Mouse (Mus musculus) layer of hippocampus, adult 11-12 months (tissue): ENCODE results near the gene Acsl1.

Source experiments
- DNase-seq: peaks from one replicate; pipeline ENCODE4 v3.0.0; 2022; ENCODE audit warnings: low spot score

Gene Acsl1

DNA sequence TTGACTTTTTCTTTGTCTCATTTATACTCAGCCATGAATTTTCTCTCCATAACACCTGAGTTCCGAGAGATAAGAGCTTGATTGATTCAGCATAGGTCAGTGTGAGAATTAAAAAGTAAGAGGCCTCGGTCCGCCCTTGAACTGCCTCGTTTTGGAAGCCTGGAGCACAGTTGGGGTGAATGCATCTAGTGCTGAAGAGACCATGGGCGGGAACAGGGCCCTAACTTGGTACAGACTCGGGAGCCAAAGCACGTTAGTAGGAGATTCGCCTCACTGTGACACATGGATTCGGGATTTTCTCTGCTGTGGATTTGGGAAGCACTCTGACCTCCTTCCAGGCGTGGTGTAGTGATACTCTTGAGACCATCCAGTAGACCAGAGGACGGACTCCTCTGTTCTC lies 4.6 kb downstream of the Acsl1 start:
- no peak for DNase-seq

DNA sequence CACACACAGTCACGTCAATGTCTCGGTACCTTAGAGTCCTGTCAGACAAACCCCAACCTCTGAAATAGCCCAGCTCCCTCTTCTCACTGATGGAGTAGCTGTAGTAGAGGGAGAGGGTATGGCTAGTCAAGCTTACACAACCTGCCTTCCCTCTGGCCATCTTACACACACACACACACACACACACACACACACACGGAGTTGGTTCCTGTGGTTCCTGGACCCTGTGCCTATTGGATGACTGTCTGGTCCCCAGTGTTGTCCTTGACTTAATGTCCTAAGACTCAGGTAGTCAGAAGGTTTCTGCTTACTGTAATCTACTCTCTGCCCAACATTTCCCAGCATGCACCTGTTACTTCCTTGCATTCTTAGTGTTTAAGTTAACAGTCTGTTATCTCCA lies 5.1 kb downstream of the Acsl1 start:
- DNase-seq = no peak

DNA sequence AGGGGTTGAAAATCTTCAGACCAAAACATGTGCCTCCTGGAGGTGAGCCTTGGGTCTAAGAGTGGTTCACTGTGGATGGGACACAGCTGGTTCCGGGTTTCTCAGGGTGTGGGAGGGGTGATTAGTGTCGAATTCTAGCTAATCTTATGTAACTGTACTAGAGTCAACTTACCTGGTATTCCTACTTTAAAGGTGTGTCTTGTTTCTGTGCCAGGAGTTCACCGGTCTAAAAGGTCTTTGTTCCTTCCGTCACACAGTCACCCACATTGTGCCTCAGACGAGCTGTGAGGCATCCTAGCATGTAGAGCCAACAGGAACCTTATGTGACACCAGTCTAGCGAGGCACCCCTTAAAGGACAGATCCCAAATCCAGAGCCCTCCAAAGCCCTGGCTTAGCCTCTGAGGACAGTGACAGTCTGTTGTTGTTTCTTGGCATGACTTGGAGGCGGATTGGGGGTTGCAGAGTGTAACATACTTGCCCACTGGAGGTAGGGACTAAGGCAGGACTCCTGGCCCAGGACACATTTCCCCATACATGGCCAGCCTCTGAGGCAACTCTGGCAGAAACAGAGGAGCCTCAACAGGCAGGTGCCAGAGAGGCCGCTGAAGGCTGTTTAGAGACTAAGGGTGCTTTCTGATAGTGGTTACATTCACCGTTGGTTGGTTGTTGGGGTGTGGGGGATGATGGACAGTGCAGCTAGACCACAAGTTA lies 7.1 kb downstream of the Acsl1 start:
- DNase-seq = peak; percentile 1

DNA sequence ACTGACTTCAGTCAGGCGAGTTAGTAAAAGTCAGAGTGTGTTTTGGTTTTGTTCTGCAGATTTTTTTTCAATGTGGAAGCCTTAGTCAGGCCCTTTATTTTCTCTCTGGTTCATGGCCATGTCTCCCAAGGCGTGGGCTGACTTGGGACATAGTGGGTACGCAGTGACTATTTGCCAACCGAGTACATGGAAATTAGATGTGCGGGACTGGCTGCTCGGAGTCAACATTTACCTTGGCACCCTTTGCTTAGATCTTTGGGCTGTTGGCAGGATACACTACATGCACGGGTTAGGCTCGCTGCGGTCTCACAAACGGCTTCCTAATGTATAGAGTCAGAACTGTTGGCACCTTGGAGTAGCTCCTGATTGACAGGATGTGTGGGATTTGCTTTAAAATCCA lies 7.9 kb downstream of the Acsl1 start:
- peak; percentile 2 for DNase-seq

DNA sequence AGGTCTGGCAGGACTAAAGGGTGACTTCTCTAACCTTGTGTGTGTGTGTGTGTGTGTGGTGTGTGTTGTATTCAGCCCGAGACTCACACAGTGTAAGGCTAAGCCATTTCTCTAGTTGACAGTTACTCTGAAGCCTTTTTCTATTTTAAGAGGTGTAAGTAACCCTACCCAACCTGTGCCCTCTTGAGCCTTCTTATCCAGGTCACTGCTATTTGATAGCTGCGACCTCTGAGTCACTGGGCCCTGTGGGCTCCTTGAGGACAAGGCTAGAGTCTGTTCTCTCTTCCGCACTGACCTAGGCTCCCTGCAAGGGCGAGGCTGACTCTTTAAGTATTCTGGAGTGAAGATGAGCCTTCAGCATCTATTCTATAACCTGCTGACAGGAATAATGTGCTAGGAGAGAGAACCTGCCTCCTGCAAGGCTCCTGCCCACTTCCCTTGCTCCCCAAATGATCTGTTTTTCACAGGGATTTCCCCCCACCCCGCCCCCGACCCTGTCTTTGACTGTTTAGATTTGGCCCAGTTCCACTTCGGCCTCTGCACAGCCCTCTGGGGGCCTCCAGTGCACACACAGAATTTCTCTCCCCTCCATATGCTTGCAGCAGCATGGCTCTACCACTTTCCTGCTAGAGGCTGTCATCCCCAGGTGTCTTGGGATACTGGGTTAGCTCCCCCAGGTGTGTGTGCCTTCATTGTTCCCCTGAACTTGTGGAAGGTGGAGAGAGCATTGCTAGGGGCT lies 9.1 kb downstream of the Acsl1 start:
- DNase-seq = peak; percentile 1

DNA sequence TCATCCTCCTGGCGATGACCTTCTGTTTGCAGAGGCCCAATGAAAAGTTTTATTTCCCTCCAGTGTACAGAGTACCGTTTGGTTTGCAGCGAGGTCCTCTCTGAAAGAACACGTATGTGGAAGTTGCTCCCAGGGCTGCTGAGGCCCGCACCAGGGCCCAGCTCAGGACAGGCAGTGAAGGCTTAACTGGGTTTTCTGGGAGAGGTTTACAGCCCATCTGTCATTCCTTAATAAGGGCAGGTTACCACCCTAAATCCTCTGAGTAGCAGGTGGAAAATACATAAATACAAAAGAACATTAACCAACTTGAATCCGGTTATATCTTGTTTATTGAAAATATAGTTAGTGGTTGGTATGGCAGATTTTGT lies 9.7 kb downstream of the Acsl1 start:
- peak; percentile 2 for DNase-seq

DNA sequence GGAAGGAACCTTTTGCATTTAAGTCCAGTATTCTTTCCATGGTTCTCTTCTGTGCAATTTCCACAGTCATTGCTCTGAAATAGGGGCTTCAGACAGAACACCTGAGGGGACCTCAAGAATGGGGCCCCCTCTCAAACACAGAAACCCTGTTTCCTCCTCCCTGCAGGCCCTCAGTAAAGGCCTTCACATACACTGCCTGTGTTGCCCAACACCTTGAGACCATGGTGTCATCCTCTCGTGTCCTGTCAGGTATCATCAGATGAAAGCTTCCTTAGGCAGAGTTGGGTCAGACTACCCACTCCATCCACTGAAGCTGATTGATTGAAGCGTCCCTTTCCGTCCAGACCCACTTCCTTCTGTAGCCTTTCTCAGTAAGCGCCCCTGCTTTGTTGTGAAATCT lies 11.9 kb downstream of the Acsl1 start:
- DNase-seq = peak; percentile 1

DNA sequence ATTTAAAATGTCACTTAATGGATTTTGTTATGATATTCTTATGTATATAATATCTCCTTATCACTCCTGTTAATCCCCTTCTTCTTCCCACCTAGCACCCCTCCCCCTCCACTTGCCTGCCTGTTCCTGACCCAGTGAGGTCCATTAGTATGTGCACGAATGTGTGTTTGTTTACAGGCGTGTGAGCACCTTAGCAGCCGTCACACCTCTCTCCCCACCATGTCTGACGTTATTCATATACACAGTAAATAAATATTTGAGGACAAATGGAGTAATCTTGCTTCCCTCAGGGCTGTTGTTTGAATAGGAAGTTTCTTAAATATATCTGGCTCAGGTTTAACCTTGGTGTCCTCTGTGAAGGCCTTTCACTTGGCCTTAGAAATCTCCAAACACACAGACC lies 12.4 kb downstream of the Acsl1 start:
- no peak for DNase-seq

DNA sequence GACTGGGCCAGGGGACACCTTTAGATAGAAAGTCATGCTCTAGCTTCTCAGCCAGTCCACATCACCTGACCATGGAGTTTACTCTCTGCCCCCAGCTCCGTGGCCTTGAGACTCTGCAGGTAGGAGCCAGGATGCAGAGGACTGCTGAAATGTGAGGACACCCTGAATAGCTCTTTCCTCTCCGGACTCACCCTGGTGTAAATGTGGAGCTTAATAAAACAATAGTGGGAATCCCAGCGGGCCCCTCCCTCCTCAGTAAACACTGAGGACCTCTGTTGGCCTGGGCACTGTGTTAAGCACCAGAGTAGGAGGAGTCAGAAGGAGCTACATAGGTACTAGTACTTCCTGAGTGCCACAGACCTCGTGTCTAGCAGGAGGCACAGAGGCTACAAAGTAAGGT lies 13.2 kb downstream of the Acsl1 start:
- DNase-seq = peak; percentile 2

DNA sequence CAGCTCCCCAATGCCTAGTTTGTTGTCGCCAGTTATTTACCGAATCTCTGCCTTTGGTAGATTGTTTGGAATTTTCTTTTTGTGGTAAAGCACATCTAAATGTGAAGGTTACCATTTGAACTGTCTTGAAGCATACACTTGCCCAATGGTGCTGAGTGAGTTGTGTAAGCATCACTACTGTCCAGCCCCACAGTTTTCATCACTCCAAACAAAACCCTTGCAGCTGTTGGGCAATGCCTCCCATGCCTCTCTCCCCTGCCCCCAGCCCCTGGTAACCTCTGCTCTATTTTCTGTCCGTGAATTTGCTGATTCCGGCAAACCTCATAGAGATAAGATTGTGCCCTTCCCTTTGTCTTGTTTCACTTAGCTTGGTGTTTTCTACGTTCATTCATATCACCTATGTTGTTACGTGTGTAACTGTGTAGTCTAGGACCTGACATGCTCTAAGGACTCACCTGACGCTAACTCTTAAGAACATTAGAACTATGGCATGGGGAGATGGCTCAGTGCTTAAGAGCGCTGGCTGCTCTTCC lies 14.2 kb downstream of the Acsl1 start:
- peak; percentile 3 for DNase-seq

DNA sequence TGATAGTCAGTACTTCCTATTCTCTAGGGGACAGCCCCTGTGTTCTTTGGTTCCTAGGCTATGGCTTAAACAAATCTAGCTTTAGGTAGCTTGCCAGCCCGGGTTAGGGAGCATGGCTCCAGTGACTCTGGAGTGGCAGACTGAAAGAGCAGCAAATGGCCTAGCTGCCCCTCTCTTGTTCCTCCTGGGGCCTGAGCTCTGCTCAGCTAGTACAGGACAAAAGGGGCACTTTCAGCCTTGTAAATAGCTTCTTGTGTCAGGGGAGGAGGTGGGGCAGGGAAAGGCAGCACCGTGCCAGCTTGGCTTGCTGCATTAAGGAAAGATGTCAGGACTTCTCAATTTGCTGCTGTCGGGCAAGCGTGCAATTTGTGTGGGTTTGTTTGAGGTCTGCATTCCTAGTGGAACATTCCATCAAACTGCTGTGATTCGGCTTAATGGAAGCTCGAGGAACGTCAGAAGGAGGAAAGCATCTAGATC lies 17.3 kb downstream of the Acsl1 start:
- peak; percentile 44 for DNase-seq

DNA sequence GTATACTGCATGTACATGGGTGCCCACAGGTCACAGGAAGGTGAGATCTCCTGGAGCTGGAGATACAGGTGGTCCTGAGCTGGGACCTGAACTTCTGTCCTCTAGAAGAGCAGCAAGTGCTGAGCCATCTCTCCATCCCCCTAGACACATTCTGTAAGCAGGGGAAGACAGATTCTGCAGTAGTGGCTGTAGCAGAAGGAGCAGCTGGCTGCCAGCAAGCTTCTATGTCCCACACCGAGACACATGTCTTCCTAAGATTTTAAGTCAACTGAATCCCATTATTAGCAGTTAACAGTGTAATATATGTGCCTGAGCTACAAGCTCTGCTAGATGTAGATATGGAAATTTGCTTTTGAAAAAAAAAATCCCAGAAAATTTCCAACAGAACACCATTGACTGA lies 18.4 kb downstream of the Acsl1 start:
- DNase-seq = no peak

DNA sequence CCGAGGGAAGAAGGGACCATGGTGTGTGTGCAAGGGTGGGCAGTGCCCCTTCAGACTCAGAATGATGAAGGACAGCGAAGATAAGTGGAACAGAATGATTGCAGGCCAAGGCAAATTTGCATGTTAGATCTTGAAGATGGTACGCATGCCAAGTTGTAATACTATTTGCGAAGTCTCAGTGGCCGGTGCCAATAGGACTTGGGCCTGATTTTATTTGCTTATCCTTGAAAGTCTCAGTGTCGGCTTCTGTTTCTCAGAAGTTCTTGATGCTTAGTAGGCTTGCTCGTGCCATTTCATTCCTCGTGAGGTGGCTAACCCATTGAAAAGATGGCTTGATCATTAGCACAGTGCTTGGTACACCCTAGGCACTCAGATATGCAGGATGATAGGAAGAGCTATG lies 19.4 kb downstream of the Acsl1 start:
- no peak for DNase-seq

DNA sequence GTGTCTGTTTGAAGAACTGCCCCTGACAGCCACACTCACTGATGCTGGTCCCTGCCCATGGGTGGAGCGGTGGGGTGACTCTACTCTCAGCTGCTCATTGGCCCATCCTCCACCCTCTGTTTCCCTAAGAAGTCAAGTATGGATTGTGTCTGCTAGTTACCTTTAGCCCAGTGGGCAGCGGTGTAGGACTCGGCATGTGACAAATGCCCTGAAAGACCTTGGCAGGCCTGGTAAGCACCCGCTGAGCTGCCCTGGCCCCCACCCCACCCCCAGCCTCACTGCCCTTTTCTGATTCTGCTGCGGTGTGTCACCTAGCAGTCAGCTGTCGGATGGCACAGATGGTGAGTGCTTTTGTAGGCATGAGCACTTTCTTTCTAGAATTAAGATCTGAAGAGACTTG lies 20.0 kb downstream of the Acsl1 start:
- DNase-seq = no peak

DNA sequence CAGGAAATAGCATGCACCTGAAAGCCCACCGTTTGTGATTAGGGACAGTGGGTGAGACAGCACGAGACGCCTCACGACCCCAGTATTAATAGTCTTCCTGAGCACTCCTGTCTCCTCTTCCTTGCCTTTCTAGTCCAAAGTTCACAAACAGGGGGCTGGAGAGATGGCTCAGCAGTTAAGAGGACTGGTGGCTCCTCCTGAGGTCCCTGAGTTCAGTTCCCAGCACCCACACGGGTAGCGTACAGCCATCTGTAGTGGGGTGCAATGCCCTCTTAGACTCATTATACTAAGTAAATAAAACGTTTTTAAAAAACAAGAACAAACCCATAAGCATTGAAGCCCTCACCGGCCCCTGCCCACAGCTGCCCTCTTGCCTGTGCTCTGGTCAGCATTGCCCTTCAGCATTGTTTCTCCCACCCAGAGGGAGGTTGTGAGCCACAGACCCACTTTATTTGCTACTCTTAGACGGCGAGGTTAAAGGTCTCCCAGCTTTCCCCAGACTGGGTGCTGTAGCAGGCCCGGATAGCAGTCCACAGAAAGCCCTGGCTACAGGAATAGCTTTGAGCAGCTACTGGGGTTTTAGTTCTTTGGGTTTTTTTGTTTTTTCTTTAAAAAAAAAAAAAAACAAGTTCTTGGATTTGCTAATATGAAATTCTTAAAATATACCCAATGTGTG lies 22.8 kb downstream of the Acsl1 start:
- no peak for DNase-seq

DNA sequence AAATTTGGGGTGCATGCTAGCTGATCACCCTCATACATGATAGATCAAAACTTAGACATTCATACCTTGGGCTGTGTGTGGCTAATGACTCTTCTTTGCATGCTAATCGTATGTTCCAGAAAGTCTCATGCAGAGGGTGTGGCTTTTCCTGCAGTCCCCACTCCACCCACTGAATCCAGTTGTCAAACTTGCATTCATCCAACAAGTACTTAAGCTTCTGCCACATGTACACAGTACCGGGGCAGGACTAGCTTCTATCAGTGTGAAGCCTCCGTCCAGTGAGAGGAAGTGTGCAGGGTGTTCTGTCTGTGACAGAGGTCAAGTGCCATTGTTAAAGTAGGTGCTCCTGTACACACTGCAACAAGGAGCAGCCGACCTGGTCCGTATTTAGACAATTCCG lies 26.0 kb downstream of the Acsl1 start:
- DNase-seq = no peak

DNA sequence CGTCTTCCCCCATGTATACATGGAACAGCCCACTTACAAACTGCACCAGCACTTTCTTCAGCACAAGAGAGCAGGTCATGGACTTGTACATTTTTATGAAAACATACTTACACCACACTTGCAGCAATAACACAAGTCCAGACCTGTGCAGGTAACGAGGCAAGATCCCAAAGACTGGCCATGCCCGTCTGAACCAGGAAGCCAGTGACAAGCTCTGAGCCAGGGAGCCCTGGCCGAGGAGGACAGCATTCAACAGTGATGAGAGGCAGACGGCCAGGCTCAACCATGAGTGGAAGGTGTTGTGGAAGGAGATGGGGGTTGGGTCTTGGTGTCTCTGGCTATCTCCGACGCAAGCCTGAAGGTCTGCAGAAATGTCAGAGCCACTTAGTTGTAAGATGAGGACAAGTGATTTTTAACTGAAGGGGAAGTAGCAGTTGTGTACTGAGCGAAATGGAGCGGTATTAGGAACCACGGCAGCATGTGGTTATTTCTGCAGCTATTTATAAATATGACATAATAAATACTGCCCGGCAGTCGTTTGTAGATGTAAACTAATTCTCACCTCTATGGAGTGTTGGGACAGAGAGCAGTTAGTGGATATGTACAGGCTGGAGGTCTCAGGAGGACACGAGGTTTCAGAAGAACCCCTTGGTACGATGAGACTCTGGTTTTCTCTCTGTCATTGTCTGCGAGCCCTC lies 26.6 kb downstream of the Acsl1 start:
- DNase-seq = no peak

DNA sequence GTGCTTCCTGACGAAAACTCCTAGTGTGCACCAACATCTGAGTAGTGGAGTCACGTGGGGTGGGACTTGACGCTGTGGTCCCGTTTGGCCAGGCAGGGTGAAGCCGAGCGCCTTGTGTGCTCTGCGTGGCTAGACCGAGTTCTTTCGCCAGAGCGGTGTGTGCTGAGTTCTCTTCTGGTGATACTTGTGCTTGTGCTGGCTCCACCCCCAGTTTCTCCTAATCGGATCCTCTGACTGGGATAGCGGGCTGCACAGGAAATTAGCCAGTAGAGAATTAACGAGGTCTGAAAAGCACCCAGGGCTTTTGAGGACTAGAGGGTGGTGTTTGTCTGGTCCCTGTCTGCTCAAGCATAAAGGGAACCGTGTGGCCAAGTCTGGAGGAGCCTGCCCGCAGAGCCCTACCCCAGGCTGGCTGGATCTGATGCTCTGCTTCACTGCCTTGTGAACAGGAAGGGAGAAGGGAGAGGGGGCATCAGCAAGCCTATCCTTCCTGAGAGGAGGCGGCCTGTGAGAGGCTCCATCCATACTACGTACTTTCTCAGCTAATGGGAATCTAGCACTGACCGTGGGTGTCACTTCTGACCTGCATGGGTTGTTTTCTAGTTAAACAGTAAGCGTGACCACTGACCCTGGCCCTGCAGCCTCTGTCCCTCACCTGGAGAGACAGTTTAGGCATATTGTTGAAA lies 28.7 kb downstream of the Acsl1 start:
- DNase-seq = no peak

DNA sequence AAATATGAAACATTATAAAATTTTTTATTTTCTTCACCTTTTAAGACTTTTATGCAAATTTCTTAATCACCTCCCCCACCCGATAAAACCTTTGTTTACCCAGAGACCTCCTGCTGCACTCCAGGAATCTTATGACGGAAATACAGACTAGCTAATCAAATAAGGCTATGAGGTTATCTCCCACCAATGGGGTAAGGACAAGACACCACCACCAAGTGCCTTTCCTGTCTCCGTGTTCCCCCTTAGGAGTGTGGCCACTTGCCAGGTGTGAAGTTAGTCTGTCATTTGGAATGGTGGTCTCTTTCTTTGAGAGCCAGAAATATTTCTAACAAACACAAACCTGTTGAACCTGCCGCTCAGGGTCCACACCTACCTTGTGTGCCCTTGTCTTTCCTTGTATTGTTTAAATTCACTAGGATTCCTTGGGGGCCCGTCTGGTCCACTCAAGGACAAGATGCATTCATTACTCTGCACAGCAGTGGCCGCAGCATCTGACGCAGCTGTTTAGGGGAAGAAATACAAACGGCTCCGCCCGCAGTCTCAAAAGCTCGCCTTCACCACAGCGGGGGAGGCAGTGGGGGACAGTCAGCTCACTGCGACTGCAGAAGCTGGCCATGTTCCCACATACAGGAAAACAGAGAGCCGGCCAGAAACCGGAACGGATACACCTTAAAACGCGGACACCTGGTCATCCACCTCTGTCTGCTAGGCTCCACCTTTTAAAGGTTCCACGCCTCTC lies 31.7 kb downstream of the Acsl1 start:
- no peak for DNase-seq

DNA sequence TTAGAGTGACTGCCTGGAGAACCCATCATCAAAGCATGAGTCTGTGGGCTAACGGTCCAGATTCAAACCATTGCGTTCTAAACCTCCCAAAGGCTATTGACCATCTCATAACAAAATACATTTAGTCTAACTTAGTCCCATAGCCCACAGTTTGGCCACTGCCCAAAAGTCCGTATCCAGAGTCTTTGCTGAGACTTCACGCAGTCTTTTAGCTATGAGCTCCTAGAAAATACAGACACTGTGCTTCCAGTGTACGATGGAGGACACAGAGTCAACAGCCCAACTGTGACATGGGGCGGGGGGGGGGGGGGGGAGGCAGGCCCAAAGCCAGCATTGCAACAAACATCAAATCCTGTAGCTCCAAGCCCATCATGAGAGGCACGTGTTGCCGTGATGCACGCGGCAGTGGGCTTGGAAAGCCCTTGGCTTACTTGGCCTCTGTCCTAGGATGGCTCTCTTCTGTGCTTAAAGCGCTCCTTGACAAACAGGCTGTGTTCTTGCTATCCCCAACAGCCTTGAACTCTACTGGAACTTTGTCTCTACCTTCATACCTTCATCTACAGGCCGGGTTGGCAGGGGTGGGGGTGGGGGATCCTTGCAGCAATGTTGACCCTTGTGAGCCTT lies 32.3 kb downstream of the Acsl1 start:
- no peak for DNase-seq

DNA sequence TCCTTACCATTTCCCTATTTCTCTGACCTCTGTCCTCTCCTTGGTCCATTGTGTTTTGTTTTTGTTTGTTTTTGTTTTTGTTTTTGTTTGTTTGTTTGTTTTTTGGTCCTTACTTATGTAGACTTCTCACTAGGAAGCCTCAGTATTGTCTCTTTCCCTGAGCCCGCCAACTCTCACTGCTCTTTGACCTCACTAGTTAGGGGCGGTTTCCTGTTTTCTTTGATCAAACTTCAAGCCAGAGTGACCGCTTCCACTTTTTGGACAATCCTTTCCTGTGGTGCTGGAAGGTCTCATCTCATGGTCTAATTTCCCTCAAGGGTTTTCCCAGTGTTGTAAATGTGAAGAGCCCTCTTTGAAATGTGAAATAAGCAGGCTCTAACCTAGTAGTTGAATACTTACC lies 33.4 kb downstream of the Acsl1 start:
- DNase-seq = no peak
